Mouse (Mus musculus) left cerebral cortex, postnatal 25 days (tissue): ENCODE measurements around the gene Nt5m. TPM values are rescaled to one million over a fixed set of nuclear protein-coding genes. Genes with fewer than 3 reads are reported as not detected.

Source experiments
- DNase-seq, 2 experiments: peaks; one replicate each; pipeline ENCODE4 v3.0.0; 2022; ENCODE audit warnings: low spot score in 2 of 2, mixed read lengths in 1 of 2
- intact Hi-C: fragments of 180-260 bp; cut with DNase I; formaldehyde crosslinking; loops from one replicate; pipeline ENCODE4 v1.15.1; 2025
- total RNA-seq, 2 experiments: library from RNA; stranded (reverse); gene quantifications; 2 replicates each; pipeline ENCODE4 v1.2.3; 2021

The Nt5m gene
- 10 to 100 TPM; 51.5 to 57.5 TPM for total RNA-seq

DNA sequence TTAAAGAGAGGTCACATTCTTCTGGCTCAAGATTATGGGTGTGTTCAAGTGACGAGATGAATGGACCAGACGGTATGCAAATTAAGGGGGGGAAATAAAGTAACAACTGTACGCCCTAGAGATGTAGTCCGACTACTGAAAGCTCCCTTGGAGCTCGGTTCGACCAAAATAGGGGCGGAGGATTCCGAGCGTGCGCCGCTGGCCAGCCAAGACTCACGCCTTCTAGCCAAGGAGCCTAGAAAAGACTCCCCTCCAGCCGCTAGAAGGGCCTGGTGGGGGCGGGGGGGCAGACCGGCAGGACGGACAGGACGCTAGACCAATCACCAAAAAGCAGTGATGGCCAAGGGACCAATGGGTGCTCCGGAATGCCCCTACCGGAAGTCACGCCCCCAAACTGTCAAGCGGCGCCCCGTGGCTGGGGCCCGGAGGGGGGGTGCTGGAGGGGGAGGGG, at the start of gene Nt5m:
TSS of gene Nt5m (plus strand) at position 440 of the 451 bp plus-strand sequence.
- DNase-seq: peak; percentile 92 to 97
- intact Hi-C loops: no loop called here

DNA sequence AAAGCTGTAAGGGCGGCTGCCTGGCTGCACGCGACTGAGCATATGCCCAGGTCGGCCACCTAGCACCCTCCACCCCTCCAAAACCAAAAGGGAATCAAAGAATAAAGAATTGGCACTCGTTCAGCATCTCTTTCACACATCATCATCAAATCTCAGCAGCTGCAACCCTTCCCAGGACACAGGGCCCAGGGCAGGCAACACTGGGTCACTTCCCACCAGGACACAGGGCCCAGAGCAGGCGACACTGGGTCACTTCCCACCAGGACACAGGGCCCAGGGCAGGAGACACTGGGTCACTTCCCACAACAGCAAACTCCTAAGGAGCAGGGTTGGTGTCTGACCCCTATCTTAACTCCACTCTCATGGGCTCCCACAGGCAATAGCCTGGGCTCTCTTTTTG, 45.9 kb upstream of the Nt5m start:
- DNase-seq: no peak
- intact Hi-C loops: no loop called here

DNA sequence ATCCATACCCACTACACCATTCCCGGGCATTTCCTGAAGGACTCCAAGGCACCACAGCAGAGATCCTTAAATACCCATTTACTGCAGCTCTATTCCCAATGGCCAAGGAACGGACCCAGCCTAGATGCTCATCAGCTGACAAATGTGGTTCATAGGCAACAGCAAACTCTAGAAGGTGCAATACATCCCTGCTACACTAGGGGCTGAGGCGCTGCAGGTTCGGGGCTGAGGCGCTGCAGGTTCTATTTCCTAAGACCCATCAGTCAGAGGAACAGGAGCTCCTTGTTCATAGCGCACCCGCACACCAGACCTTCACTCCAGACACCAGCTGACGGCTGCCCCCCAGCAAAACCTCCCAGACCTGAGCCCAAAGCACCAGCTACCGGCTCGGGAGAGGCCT, 38.8 kb upstream of the Nt5m start:
- no peak for DNase-seq
- intact Hi-C loops: no loop called here

DNA sequence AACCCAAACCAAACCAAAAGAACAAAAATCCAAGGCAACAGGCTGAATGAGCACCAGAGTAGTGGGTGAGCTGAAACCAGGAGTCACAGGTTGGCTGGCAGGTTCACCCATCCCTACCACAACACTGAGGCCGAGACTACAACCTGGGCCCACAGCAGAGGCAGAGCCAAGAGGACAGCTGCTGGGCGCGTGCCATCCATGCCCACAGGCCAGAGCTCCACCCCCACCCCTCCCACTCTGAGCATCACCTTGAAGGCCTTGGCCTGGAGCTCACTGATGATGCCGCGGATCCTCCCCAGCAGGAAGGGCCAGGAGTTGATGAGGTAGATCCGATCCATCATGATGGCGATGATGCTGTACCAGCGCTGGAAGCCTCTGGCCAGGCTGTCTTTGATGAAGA, 37.4 kb upstream of the Nt5m start:
- intact Hi-C loops: no loop called here
- no peak for DNase-seq

DNA sequence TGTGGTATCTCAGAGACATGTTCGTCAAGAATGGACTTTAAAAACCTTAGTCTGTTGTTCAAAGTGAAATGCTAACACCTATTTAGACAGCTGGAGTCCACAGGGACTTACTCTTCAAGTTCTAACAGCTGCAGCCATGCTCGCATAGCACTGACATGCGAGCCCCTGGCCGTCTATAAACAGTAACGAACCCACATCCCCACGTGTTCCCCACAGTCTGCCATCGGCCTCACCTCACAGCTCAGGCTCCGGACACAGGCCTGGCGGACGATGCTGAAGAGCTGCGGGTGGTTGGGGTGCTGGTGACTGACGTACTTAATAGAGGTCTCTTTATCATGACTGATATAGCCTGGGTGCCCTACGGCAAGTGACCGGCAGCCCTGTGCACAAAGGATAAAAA, 35.7 kb upstream of the Nt5m start:
- DNase-seq: no peak
- intact Hi-C loops: no loop called here

DNA sequence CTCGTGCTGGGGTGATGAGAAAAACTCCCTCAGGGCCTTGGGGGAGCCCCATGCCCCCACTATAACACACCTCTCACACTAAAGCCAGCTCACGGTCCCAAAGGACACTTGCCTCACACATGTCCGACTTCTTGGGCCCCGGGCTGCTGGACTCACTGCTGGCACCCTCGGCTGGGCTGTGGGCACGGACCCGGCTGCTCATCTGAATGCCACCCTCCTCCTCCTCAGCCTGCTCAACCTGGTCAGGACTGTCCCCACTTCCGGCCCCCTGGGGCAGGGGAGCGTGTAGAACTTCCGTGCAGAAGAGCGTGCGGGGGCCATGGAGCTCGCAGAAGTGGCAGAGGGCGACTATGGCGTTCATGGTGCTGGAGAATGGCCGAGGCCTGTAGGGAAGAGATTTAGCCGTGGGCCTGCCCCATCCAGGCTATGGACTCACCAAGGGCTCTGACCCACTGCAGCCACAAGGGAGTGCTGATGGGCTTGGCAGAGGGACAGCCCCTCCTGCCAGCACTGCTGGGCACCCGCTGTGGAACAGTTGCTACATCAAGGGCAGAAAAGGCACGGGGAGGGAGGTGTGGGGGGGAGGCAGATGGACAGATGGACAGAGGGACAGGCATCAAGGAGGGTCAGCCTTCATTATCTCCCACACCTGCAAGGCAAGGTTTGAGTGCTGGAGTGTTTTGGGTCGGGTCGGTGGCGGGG, 34.7 kb upstream of the Nt5m start:
- no peak for DNase-seq
- intact Hi-C loops: no loop called here

DNA sequence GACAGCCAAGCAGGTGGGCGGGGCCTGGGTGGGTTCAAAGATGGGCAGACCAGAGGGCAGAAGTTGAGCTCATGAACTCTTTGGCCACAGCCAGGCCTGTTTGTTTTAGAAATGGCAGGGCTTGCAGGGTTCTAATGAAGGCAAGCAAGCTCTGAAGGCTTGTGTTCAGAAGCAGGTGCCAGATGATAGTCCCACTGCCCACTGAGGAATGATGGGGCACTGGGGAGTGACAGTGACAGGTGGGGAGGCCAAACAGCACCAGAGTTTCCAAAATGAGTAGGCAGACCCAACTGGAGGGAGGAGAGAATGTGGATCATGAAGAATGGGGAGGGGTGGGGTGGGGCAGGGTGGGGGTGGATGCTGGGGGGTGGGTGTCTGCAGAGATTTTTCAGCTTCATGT, 34.0 kb upstream of the Nt5m start:
- intact Hi-C loops: no loop called here
- DNase-seq: no peak

DNA sequence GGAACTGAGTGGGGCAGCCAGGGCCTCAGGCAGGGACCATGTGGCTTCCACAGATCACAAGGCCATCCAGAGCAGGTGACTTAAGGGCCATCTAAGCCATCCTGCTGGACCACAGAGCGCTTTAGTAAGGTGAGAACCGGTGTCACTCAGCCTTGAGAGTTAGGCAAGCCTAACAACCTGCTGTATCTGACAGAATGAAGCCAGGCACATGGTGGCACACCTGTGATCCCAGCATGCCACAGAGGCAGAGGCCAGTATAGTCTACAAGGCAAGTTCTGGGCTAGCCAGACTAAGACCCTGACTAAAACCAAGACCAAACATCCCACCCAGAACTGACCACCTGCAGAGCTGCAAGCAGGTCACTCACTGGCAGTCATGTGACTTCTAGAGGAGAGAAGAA, 33.6 kb upstream of the Nt5m start:
- no peak for DNase-seq
- intact Hi-C loops: no loop called here

DNA sequence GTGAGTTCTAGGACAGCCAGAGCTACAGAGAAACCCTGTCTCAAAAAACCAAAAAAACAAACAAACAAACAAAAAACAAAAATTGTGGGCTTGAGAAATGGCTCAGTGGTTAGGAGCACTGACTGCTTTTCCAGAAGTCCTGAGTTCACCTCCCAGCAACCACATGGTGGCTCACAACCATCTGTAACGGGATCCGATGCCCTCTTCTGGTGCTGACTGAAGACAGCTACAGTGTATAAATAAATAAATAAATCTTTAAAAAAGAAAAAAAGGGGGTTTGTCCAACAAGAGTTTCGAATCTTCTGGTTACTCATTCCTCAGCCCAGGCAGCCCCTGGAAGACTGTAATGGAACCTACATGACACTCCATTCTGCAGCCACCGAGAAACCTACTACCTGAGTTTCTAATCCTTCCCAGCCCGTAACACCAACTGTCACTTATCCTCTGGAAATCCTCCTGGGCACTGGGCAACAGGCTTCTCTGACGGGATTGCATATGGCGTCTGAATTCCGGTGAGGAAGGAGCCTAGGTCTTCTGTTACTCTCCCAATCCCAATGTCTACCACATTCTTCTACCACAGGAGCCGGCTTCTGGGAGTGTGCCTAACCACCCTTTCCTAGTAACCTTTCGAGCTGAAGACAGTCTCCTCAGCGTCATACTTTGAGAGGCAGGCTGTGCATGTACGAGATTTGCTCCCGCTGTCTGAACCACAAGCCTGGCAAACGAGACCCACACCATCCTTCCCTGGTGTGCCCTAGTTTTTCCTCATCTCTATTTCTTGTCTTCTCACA, 30.9 kb upstream of the Nt5m start:
- intact Hi-C loops: no loop called here
- no peak for DNase-seq

DNA sequence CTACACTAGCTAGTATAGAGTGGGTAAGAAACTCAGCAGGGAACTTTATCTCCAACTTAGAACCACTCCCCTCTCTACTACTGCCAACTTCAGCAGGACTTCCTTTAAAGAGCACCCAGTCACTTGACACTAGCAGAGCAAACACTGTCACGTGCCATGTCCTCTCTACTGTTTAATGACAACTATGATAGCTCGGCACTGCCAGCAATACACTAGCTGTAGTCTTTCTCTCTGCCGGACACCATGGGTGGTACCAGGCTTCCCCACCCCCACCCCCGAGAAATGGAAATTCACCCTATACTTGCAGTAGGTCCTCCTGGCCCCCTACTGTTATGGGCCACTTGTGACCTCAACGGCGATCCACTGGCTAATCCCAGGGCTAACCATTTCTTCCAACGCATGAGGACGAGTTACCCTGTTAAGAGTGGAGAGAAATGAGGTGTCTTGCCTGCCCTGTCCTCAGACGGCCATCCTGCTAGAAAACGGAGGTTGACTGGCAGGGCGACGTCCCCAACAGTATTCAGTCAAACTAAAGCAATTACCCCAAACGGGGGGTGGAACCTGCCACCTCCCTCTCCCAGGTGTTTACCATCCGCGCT, 30.1 kb upstream of the Nt5m start:
- intact Hi-C loops: no loop called here
- peak in 1 of 2 experiments; percentile 23 for DNase-seq

DNA sequence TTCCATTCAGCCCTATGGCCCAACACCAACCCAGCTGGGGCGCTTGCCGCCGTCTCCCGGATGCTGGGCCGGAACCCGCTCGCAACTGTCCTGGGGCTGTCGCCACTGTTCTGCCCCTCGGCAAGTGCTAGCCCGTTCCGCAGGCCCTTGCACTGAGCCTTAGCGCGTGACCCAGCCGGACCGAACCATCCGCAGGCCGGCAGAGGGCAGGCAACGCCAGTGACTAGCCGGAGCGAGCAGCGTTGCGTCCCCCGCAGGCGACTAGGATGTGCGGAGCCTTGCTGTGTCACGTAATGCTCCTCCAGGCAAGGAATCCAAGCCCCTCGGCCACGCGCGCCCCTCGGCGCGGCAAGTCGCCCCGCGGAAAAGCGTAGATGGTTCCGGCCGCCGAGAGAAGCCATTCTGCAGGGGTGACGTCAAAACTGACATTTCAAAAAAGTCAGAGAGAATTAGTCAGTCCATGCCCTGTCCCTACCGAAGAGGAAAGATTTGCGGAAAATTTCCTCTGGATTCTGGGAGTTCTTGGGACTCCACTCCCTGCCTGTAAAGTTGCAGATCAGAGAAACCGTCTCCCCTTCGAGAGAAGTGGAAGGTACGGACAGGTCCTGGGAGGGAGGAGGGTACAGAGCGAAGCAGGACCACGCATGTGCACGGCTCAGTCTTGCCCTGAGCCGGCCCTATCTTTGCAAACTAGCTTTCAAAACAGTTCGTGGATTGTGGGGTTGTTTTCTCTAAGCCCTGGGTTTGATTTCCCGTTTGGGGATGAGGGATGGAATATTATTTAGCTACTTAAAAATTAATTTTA, 29.4 kb upstream of the Nt5m start, which contains the start of gene Flcn:
TSS of gene Flcn (minus strand) at position 347 of the 805 bp plus-strand sequence.
- DNase-seq: peak; percentile 87 to 89
- intact Hi-C loops: no loop called here

DNA sequence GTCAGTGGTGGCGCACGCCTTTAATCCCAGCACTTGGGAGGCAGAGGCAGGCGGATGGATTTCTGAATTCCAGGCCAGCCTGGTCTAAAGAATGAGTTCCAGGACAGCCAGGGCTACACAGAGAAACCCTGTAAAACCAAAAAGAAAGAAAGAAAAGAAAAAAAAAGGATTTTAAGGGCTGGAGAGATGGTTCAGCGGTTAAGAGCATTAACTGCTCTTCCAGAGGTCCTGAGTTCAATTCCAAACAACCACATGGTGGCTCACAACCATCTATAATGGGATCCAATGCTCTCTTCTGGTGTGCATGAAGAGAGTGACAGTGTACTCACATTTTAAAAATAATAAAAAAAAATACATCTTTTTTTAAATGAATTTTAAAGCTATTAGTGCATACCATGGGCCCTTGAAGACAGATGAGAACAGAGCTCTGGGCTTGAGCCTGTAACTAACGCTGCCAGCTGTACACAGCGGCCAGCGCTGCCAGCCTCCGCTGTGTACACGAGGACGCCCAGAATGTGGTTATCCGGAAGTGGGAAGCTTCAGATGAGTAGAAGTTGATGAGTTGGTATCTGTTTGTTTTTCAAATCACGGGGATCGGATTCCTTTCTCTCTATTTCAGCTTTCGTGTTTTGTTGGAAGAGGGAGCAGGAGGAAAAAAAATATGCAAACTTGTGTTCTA, 28.6 kb upstream of the Nt5m start:
- intact Hi-C loops: no loop called here
- no peak for DNase-seq

DNA sequence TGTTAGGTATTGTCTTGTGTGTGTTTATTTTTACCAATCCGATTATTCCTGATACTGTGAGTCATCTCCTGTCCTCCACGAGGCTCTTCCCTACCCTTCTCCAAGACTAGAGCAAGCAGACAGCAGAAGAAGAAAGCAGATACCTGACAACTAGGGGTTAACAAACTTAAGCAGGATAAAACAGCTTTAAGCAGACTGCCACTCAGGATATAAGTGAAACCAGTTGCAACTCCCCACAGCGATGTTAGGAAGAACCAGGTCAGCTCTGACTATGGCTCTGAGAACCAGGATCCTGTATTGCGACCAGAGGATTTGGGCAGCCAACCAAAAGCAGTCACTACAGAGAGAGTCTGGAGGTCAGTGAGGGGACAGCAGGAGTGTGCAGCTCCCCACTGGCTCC, 28.0 kb upstream of the Nt5m start:
- intact Hi-C loops: no loop called here
- no peak for DNase-seq

DNA sequence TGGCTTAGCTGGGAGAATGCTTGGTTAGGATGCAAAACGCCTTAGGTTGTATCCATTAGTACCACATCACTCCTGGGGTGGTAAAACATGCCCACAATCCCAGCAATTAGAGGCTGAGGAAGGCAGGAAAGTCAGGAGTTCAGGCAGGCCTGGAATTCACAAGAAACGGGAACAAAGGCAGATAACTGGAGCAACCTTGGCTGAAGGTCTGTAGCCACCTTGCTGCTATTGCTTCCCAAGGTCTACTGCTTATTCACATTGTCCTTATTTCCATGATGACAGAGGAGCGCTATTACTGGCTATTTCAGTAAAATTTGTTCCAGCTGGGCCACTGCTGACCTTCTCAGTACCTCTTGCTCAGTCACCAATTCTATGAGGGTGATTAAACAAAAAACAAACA, 26.0 kb upstream of the Nt5m start:
- DNase-seq: no peak
- intact Hi-C loops: no loop called here

DNA sequence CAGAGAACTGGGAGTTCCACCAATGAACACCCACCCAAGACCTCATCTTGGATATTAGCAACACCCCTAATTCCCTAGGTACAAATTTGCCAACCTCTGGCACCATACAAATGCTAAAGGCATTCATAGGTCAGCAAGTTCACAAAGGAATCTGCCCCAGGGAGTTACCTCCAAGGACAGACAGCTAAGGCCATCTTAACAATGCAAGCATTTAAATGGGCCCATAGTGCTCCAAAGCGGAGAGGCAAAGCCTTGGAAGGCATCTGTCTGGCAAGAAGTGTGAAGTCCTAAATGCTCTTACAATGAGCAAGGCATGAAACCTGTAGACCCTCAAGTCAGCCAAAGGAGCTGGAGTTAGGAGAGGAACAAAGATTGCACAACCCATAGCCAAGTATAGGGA, 24.9 kb upstream of the Nt5m start:
- no peak for DNase-seq
- intact Hi-C loops: no loop called here

DNA sequence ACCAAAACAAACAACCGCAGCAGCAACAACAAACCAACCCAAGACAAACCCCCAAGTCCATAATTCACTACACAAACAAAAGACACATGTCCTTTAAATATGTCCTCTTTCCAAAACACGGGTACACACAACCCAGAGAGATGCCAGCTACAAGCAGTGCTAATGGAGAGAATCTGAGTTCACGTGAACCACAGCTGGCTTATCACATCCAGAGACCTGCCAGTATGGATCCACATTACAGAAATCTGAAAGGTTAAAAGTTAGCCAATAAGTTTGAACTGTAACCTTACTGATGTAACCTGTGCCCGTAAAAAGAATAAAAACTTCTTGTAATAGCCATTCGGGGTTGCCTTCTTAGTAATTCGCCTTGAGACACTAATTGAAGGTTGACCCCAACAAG, 24.3 kb upstream of the Nt5m start:
- intact Hi-C loops: no loop called here
- no peak for DNase-seq

DNA sequence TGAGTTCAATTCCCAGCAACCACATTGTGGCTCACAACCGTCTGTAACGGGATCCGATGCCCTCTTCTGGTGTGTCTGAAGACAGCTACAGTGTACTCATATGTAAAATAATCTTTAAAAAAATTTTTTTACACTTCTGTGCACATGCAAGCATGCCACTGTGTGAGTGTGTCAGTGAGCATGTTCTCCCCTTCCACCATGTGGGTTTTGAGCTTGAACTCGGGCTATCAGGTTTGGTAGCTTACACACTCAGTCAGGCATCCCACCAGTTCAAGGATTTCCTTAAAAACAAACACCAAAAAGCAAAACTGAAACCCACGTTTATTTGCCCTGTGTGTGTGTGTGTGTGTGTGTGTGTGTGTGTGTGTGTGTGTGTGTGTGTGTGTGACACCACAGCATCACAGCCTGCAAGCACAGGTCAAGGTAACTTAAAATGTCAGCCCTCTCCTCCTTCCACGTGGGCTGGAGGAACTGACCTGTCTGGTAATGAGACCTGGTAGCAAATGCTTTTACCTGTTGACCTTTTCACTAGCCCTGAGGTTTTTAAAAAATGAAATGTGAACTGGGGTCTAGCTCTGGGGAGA, 23.7 kb upstream of the Nt5m start:
- DNase-seq: no peak
- intact Hi-C loops: no loop called here

DNA sequence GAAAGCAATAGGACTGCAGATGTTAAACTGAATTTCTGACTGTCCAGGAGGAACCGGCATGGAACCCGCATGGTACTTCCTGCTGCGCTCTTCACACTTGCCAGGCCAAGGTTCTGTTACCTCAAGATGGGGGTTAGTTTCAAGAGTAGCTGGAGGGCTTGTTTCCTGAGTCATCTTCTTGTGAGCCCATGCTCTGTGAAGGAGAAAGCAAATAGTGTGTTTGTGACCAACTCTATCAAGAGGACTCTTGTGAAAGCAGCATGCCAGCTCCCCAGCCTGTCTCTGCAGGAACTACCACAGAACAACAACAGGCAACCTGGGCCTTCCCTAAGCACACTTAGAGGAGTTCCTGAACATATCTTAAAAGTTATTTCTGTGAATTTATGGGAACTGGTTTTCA, 21.3 kb upstream of the Nt5m start:
- intact Hi-C loops: no loop called here
- no peak for DNase-seq

DNA sequence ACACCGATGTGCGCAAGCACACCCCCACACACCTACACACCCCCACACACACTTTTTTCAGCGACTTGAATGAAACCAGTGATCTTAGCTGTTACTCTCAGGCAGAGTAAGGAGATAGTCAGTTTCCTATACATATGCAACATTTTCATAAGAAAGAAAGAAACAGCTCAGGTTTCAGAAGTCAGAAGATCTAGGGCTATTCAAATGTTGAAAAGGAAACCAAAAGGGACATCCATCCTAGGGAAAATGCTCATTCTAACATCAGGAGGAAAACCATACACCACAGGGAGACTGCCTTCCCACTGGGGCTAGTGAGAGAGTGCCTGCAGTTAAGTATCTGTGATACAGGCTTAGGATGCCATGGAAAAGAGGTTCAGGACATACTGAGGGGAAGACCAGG, 17.6 kb upstream of the Nt5m start:
- intact Hi-C loops: no loop called here

More for the DNA sequence above, 17.6 kb upstream of the Nt5m start:
- no peak for DNase-seq
